Mouse (Mus musculus): ENCODE data around the gene Gfy. TPM values are rescaled to one million over a fixed set of nuclear protein-coding genes. Genes with fewer than 3 reads are reported as not detected.
"Not testable (repeated sequence)": the region's sequence is repeated elsewhere in the genome, so short reads cannot be mapped to it uniquely, and the experiment has no call there.

The Gfy gene
- total RNA-seq, 1 experiment from 2014 or later = not detected

GRCm38 (mm10) chr7:45193871-45194785 lies 14.8 kb upstream of the Gfy start:
- no peak for DNase-seq

GRCm38 (mm10) chr7:45193406-45193805 lies 14.0 kb upstream of the Gfy start:
- DNase-seq = no peak

DNA sequence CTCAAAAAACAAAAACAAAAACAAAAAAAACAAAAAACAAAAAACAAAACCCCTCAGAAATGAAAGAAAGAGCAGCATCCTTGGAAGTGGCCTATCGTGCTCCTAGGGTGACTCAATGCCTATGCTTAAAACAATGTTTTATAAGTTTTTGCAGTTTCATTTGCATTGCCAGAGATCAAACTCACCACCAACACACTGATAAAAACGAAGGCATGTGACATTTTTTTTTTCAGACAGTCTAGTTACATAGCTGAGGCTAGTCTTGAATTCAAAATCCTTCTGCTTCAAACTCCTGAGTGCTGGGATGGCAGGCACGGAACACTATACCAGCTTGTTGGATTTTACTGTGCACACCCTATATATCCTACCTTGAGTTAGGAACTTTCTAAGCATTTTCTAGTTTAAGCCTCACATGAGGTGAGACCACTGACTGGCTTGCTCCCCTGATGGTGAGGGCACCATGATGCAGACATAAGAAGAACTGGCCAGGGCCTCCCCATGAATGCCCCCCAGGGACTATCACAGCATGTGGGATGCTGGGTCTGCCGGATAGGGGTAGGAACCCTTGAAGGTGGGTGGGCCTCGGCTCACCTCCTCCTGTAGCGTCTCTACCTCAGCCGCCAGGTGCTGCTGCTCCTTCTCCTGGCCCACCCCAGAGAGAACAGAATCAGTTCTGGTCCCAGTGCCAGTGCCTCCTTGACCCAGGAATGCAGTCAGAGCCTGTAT lies 13.4 kb upstream of the Gfy start:
- no peak for DNase-seq

GRCm38 (mm10) chr7:45191803-45192363 lies 12.5 kb upstream of the Gfy start:
- DNase-seq = no peak

DNA sequence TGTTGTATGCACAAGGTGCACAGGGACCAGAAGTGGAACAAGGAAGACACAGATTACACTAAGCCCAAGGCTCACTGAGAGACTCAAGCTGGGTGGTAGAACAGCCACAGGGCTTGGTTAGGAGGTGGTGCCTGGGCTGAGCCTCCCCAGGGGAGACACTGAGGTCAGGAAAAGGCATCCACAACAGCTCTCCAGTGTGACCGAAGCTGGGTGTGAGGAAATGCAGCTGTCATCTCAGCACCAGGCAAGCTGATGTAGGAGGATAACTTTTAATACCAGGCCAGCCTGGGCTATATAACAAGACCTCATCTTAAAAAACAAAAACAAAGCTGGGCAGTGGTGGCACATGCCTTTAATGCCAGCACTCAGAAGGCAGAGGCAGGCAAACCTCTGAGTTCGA lies 11.8 kb upstream of the Gfy start:
- no peak for DNase-seq

DNA sequence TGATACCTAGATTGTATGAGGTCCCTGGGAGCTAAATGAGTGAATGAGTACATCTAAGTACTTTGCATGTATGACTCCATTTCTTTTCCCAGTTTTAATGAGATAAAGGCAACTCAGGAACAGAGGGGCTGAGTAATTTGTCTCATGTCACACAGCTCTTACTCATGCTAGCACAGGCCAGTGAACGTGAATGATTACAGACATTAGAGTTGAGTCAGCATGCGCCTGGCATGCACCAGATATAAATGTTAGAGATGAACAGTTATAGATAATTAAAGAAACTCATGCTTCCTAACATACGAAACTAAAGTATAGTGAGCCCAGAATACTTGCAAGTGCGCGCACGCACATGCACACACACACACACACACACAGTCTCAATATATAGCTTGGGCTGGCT lies 10.8 kb upstream of the Gfy start:
- no peak for DNase-seq

DNA sequence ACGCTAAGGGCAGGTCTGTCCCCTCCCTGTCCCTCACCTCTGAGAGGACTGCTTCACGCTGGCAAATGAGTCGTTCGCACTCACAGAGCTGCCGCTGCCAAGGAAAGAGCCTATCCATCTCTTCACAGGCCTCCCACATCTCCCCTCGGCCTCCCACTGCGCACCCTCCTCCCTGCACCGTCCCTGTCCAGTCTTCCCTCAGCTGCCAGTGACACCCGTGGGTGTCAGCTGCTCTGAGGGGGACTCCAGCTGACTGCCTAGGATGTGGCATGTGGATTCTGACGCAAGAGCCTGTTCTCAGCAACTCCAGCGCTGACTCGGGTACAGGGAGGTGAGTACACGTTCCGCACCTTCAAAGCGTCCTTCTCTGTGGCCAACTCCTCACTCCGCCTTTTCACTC lies 10.2 kb upstream of the Gfy start:
- DNase-seq = no peak

DNA sequence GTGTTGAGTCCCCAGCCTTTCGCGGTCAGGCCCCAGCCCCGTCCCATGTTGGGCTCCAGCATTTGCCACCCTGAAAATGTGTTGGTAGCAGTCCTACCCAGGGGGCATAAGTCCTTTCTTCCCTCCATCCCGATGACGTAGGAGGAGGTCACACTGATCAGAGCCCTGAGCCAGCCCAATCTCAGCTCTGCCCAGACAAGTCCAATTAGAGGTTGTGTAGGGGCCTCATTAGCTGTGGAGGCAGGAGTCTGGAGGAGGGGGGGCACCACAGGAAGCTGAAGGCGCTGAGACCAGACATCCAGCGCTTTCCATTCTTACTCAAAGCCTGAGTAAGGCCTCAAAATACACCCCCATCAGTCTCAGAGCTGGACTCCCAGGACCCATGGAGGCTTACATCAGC lies 6.6 kb upstream of the Gfy start:
- DNase-seq = no peak

GRCm38 (mm10) chr7:45183672-45184071 lies 4.3 kb upstream of the Gfy start:
- DNase-seq = no peak

GRCm38 (mm10) chr7:45182606-45183005 lies 3.2 kb upstream of the Gfy start:
- peak; percentile 28 for DNase-seq

DNA sequence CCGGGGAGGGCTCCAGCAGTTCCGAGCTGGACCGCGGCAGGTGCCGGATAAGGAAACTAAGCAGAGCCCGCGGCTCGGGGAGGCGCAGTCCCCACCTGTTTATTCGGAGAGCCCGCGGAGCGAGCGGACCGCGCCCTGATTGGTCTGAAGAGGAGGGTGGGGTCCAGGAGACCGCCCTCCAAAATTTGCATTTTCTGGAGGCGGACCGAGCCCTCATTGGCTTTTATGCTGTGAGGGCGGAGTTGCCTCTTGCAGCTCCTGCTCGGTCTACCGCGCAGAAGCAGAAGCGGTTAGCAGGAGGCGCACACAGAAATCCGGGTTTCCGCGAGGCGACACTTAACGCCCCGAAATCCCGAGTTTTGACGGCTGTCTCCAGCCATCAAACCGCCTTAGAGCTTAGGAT lies 2.8 kb upstream of the Gfy start:
- peak; percentile 95 for DNase-seq

- DNase-seq = peak; percentile 60
Observed at GRCm38 (mm10) chr7:45181540-45181939, 2.2 kb upstream of the Gfy start.

DNA sequence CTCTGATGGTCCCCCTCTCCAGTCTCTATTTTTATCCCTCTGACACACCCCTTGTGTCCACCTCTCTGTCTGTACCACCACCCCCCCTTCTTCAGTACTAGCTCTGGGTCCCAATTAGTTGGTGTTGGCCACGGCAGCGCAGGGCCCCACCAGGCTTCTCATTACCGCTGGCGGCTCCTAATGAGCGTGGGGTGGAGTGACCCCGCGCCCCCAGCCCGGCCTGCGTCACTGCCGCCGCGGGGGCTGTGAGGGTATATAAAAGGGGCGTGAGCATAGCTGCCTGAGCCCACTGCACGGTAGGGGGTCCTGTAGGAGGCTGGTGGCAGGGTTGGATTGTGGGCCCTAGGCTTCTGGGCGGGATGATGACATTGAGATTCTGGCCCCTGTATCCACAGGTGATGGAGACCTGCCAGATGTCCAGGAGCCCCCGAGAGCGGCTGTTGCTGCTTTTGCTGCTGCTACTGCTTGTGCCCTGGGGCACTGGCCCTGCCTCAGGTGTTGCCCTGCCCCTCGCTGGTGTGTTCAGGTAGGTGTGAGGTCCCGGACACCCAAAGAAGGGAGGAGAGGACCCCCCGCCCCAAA lies 1.6 kb upstream of the Gfy start, which contains the start of gene Pth2:
TSS of gene Pth2 (plus strand) at position 100 of the 582 bp plus-strand sequence.
- DNase-seq = no peak

DNA sequence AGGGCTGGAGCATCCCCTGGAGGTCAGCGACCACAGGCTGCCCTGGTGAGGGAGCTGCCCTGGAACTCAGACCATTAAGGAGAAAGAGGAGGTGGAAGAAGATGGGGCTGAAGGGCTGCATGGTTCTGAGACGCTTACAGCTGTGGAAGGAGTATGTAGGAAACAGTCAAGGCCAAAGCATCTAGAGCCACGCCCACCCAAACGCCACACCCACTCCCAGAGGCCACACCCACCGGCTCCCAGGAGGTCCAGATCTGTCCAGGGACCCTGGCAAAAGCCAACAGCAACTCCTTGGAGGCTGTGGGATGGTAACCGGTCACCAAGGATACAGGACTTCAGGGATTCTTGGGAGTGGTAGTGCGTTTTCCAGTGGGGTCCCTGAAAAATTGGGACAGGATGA lies 819 bp downstream of the Gfy start:
- DNase-seq = no peak

- no peak for DNase-seq
Observed at GRCm38 (mm10) chr7:45176356-45176755, 3.0 kb downstream of the Gfy start.

DNA sequence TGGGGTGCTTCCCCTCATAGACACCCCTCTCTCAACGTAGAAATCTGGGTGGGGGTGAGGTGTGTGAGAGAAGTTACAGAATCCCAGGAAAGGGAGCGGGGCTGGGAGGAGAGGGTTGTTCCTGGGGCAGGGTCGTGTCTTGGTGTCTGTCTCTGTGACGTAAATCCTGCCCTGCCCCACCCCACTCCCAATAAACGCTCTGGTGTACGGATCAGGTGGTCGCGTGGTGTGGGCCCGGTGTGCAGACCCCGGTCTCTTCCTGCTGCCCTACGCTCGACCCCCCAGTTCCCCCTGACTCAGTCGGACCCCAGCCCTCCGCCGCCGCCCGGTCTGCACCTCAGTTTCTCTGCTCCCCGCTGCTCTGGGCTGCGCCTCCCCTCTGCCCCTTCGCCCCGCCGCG lies 3.4 kb downstream of the Gfy start:
- DNase-seq = no peak

DNA sequence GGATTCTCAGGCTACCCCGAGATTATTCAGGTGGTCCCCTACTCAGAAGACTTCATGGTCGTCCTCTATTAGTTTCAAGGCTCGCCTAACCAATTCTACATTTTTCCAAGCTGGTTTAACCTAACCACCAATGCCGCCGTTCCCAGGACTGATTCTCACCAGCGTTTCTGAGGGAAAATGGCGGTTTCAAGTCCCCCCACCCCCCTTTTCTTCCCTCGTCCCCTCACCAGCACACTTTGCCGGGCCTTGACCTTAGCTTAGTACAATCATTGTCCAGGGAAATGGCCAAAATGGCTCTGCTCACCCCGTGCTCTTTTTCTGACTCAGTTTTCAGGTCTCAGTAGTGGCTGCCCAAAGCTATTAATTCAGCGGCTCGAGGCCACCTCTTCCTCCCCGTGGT lies 4.0 kb downstream of the Gfy start:
- DNase-seq = no peak

GRCm38 (mm10) chr7:45174567-45175280 lies 4.6 kb downstream of the Gfy start:
- DNase-seq = no peak

GRCm38 (mm10) chr7:45173772-45174171 lies 5.6 kb downstream of the Gfy start:
- not testable (repeated sequence) for DNase-seq

- peak; percentile 38 for DNase-seq
Observed at GRCm38 (mm10) chr7:45172974-45173373, 6.4 kb downstream of the Gfy start.

- no peak for DNase-seq
Observed at GRCm38 (mm10) chr7:45169495-45169894, 9.9 kb downstream of the Gfy start.

GRCm38 (mm10) chr7:45168656-45169055 lies 10.7 kb downstream of the Gfy start:
- no peak for DNase-seq

Measured in adrenal gland, postnatal 14 days (tissue).